Mouse (Mus musculus): ENCODE measurements around the gene Ntpcr. TPM values are rescaled to one million over a fixed set of nuclear protein-coding genes. Genes with fewer than 3 reads are reported as not detected.

Ntpcr gene
- total RNA-seq, 2 experiments from 2014 or later = 10.7 to 14.2 TPM

GRCm38 (mm10) chr8:125723437-125723836 is 6.3 kb upstream of the Ntpcr start:
- ATAC-seq (replicated peaks; ENCODE audit: low FRiP score, poor library complexity, severe bottlenecking) = no peak

GRCm38 (mm10) chr8:125725037-125725820 is 4.5 kb upstream of the Ntpcr start:
- ATAC-seq (replicated peaks; ENCODE audit: low FRiP score, poor library complexity, severe bottlenecking) = no peak

- ATAC-seq (replicated peaks; ENCODE audit: low FRiP score, poor library complexity, severe bottlenecking) = no peak
Measured at GRCm38 (mm10) chr8:125726143-125726542, 3.6 kb upstream of the Ntpcr start.

GRCm38 (mm10) chr8:125726986-125727385 is 2.8 kb upstream of the Ntpcr start:
- no peak for ATAC-seq (replicated peaks; ENCODE audit: low FRiP score, poor library complexity, severe bottlenecking)

- no peak for ATAC-seq (replicated peaks; ENCODE audit: low FRiP score, poor library complexity, severe bottlenecking)
Measured at GRCm38 (mm10) chr8:125727797-125728196, 2.0 kb upstream of the Ntpcr start.

- ATAC-seq (replicated peaks; ENCODE audit: low FRiP score, poor library complexity, severe bottlenecking) = peak; percentile 76
Measured at GRCm38 (mm10) chr8:125733964-125734956, 4.5 kb downstream of the Ntpcr start.

GRCm38 (mm10) chr8:125738956-125739355 is 9.2 kb downstream of the Ntpcr start:
- ATAC-seq (replicated peaks; ENCODE audit: low FRiP score, poor library complexity, severe bottlenecking) = no peak

GRCm38 (mm10) chr8:125740655-125741054 is 10.9 kb downstream of the Ntpcr start:
- no peak for ATAC-seq (replicated peaks; ENCODE audit: low FRiP score, poor library complexity, severe bottlenecking)

GRCm38 (mm10) chr8:125741377-125741776 is 11.6 kb downstream of the Ntpcr start:
- ATAC-seq (replicated peaks; ENCODE audit: low FRiP score, poor library complexity, severe bottlenecking) = no peak

GRCm38 (mm10) chr8:125741855-125742254 is 12.1 kb downstream of the Ntpcr start:
- no peak for ATAC-seq (replicated peaks; ENCODE audit: low FRiP score, poor library complexity, severe bottlenecking)

- no peak for ATAC-seq (replicated peaks; ENCODE audit: low FRiP score, poor library complexity, severe bottlenecking)
Measured at GRCm38 (mm10) chr8:125742406-125742805, 12.6 kb downstream of the Ntpcr start.

- no peak for ATAC-seq (replicated peaks; ENCODE audit: low FRiP score, poor library complexity, severe bottlenecking)
Measured at GRCm38 (mm10) chr8:125744914-125745576, 15.3 kb downstream of the Ntpcr start.

- ATAC-seq (replicated peaks; ENCODE audit: low FRiP score, poor library complexity, severe bottlenecking) = no peak
Measured at GRCm38 (mm10) chr8:125747390-125747789, 17.6 kb downstream of the Ntpcr start.

- no peak for ATAC-seq (replicated peaks; ENCODE audit: low FRiP score, poor library complexity, severe bottlenecking)
Measured at GRCm38 (mm10) chr8:125750846-125751245, 21.1 kb downstream of the Ntpcr start.

GRCm38 (mm10) chr8:125755896-125756295 is 26.1 kb downstream of the Ntpcr start:
- no peak for ATAC-seq (replicated peaks; ENCODE audit: low FRiP score, poor library complexity, severe bottlenecking)

GRCm38 (mm10) chr8:125756391-125757105 is 26.8 kb downstream of the Ntpcr start:
- no peak for ATAC-seq (replicated peaks; ENCODE audit: low FRiP score, poor library complexity, severe bottlenecking)

- no peak for ATAC-seq (replicated peaks; ENCODE audit: low FRiP score, poor library complexity, severe bottlenecking)
Measured at GRCm38 (mm10) chr8:125757106-125757496, 27.3 kb downstream of the Ntpcr start.

- ATAC-seq (replicated peaks; ENCODE audit: low FRiP score, poor library complexity, severe bottlenecking) = 0 out of 2 replicates have a peak, but pooled peaks have one; percentile 57
Measured at GRCm38 (mm10) chr8:125759022-125759421, 29.3 kb downstream of the Ntpcr start.

GRCm38 (mm10) chr8:125763066-125763786 is 33.5 kb downstream of the Ntpcr start:
- ATAC-seq (replicated peaks; ENCODE audit: low FRiP score, poor library complexity, severe bottlenecking) = 0 out of 2 replicates have a peak, but pooled peaks have one; percentile 28
